Mouse (Mus musculus): ENCODE measurements at regions not wholly inside any gene's neighbourhood (a gene's known extent, or its start where the extent isn't known, plus 50 kb on each side); places are given as distances from the start of the nearest gene placed in this dataset.

DNA sequence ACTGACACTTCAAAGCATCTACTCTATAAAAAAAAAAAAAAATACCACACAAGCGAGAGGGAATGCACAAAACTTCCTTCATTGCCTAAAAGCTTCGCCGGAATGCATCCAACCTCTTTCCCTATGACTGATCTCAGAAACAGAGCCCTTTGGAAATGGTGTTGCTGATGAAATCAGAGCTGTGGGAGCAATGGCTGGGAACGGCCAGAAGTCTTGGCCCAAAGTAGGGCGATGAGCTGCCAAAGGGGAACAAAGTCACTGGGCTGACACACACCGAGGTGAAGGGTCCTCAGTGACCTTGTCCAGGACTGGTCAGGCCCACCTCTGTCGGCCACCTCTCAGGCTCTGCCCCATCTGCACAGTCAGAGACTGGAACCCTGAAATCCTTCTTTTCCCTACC, 353.6 kb upstream of the Arid1b start:
- no peaks in the 10 kb centered on the region for H3K9me3 ChIP-seq (ENCODE audit: control insufficient read depth, low read length)
- no peaks in the 10 kb centered on the region for H3K36me3 ChIP-seq (ENCODE audit: control insufficient read depth, insufficient read depth, low read length)
- no peak overlapping the region for H3K27ac ChIP-seq (replicated peaks)
- WGBS: 61% methylated on average over 7 of the region's 7 CpGs
- no peak overlapping the region for H3K4me3 ChIP-seq (ENCODE audit: low read depth, low read length)
- H3K27me3 ChIP-seq (ENCODE audit: control insufficient read depth, insufficient read depth, low read length): no peaks in the 10 kb centered on the region
- no peak for DNase-seq (ENCODE audit: low spot score)
- no peak overlapping the region for H3K9ac ChIP-seq (ENCODE audit: low read length)
- no peaks in the 10 kb centered on the region for H3K4me1 ChIP-seq (replicated peaks; ENCODE audit: control insufficient read depth, insufficient read depth)
- no peak overlapping the region for H3K4me2 ChIP-seq (replicated peaks; ENCODE audit: low read depth)
- ATAC-seq (ENCODE audit: low FRiP score, low TSS enrichment): no peak
- TF ChIP-seq CTCF (IDR thresholded peaks at IDR 0.05; ENCODE audit: low read depth) (no peak), EP300 (optimal IDR thresholded peaks at IDR 0.05) (no peak)

DNA sequence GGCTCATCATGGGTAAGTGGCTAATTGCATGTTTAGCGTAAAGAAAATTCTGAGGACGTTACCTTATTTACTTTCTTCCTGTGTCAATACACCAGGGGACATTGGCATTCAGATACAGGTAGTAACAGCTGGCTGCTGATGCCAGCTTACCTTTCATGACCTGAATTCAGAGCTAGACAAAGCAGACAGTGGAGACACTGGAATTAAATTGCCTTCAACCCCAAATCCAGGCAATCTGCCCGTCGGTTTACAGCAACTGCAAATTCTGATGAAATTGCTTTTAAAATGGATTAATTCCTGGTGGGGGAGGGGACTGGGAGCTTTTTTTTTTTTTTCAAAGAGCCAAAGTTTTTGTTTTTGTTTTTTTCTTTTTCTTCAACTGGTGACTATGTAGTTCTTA, 353.0 kb upstream of the Arid1b start:
- Histone ChIP-seq H3K27ac (replicated peaks) (no peak overlapping the region), H3K9me3 (ENCODE audit: control insufficient read depth, low read length) (no peaks in the 10 kb centered on the region), H3K4me3 (ENCODE audit: low read depth, low read length) (no peak overlapping the region), H3K36me3 (ENCODE audit: control insufficient read depth, insufficient read depth, low read length) (no peaks in the 10 kb centered on the region), H3K9ac (ENCODE audit: low read length) (no peak overlapping the region), H3K27me3 (ENCODE audit: control insufficient read depth, insufficient read depth, low read length) (no peaks in the 10 kb centered on the region), H3K4me2 (replicated peaks; ENCODE audit: low read depth) (no peak overlapping the region), H3K4me1 (replicated peaks; ENCODE audit: control insufficient read depth, insufficient read depth) (no peaks in the 10 kb centered on the region)
- 42% methylated on average over 4 of the region's 4 CpGs for WGBS
- DNase-seq (ENCODE audit: low spot score): no peak
- no peak for ATAC-seq (ENCODE audit: low FRiP score, low TSS enrichment)
- no peak for TF ChIP-seq CTCF (IDR thresholded peaks at IDR 0.05; ENCODE audit: low read depth)
- no peak for TF ChIP-seq EP300 (optimal IDR thresholded peaks at IDR 0.05)

DNA sequence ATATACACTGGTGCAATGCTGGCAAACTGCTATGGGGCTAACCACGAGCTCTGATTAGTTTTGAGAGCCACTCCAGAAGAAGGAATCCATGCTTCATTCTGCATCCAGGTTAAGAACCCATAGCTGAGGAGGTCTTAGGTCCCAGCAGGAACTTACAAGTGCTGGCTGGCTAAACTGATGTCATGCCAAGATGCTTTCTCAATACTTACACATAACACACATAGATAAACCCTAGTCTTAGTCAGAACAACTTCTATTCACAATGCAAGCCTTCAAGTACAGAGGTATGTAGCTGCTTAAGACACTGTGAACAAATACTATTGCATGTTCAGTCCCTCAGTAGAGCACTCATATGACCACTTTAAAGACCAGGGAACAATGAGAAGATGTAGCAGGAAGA, 352.1 kb upstream of the Arid1b start:
- Histone ChIP-seq H3K4me2 (replicated peaks; ENCODE audit: low read depth) (no peak overlapping the region), H3K4me3 (ENCODE audit: low read depth, low read length) (no peak overlapping the region), H3K36me3 (ENCODE audit: control insufficient read depth, insufficient read depth, low read length) (no peaks in the 10 kb centered on the region), H3K27me3 (ENCODE audit: control insufficient read depth, insufficient read depth, low read length) (no peaks in the 10 kb centered on the region), H3K9me3 (ENCODE audit: control insufficient read depth, low read length) (no peaks in the 10 kb centered on the region), H3K9ac (ENCODE audit: low read length) (no peak overlapping the region), H3K4me1 (replicated peaks; ENCODE audit: control insufficient read depth, insufficient read depth) (no peaks in the 10 kb centered on the region), H3K27ac (replicated peaks) (no peak overlapping the region)
- WGBS: 81% methylated on average over 1 of the region's 1 CpGs
- ATAC-seq (ENCODE audit: low FRiP score, low TSS enrichment) (no peak), DNase-seq (ENCODE audit: low spot score) (no peak)
- no peak for TF ChIP-seq EP300 (optimal IDR thresholded peaks at IDR 0.05)
- no peak for TF ChIP-seq CTCF (IDR thresholded peaks at IDR 0.05; ENCODE audit: low read depth)

DNA sequence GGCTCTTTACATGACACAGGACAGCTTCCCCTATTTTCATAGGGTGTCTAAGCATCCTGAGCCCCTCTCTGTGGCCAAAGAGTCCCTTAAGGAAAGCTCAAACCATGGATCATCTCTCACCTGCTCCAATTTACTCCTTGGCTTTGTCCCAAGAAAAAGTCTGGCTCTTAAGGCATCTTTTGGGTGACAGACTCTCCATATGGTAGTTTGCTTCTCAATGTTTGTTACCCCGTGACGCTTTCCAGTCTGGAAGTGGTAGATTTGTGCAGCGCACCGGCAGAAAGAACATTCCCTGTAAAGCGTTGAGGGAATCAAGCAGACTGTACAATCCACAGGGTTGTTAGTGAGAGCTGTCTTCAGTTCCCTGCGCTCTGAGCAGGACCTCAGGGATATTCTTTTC, 350.8 kb upstream of the Arid1b start:
- no peaks in the 10 kb centered on the region for H3K27me3 ChIP-seq (ENCODE audit: control insufficient read depth, insufficient read depth, low read length)
- WGBS: 74% methylated on average over 6 of the region's 6 CpGs
- ATAC-seq (ENCODE audit: low FRiP score, low TSS enrichment) (no peak), DNase-seq (ENCODE audit: low spot score) (no peak)
- H3K27ac ChIP-seq (replicated peaks): no peak overlapping the region
- no peak for TF ChIP-seq CTCF (IDR thresholded peaks at IDR 0.05; ENCODE audit: low read depth)
- TF ChIP-seq EP300 (optimal IDR thresholded peaks at IDR 0.05): no peak
- no peak overlapping the region for H3K4me2 ChIP-seq (replicated peaks; ENCODE audit: low read depth)
- no peak overlapping the region for H3K9ac ChIP-seq (ENCODE audit: low read length)
- no peak overlapping the region for H3K4me3 ChIP-seq (ENCODE audit: low read depth, low read length)
- no peaks in the 10 kb centered on the region for H3K9me3 ChIP-seq (ENCODE audit: control insufficient read depth, low read length)
- no peaks in the 10 kb centered on the region for H3K4me1 ChIP-seq (replicated peaks; ENCODE audit: control insufficient read depth, insufficient read depth)
- no peaks in the 10 kb centered on the region for H3K36me3 ChIP-seq (ENCODE audit: control insufficient read depth, insufficient read depth, low read length)

DNA sequence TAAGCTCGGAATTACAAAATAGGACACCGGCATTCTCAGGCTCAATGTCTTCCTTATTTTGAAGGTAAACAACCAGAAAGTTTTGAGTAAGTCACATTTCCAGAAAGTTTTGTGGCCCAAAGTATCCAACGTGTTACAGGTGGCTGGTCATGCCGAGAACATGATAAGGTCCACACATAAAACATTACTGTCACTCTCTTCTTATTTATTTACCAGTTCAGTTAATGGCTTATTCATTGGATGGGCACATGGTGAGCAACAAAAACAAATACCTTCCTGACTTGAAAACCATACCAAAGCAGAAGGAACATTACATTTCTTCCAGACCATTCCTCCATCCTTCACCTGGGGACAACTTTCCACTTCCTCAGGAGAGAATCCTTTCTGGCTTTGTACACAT, 345.5 kb upstream of the Arid1b start:
- no peaks in the 10 kb centered on the region for H3K4me1 ChIP-seq (replicated peaks; ENCODE audit: control insufficient read depth, insufficient read depth)
- TF ChIP-seq EP300 (optimal IDR thresholded peaks at IDR 0.05) (no peak), CTCF (IDR thresholded peaks at IDR 0.05; ENCODE audit: low read depth) (no peak)
- 79% methylated on average over 4 of the region's 4 CpGs for WGBS
- no peak overlapping the region for H3K4me2 ChIP-seq (replicated peaks; ENCODE audit: low read depth)
- no peak overlapping the region for H3K27ac ChIP-seq (replicated peaks)
- no peaks in the 10 kb centered on the region for H3K27me3 ChIP-seq (ENCODE audit: control insufficient read depth, insufficient read depth, low read length)
- H3K36me3 ChIP-seq (ENCODE audit: control insufficient read depth, insufficient read depth, low read length): no peaks in the 10 kb centered on the region
- no peak overlapping the region for H3K9ac ChIP-seq (ENCODE audit: low read length)
- ATAC-seq (ENCODE audit: low FRiP score, low TSS enrichment) (no peak), DNase-seq (ENCODE audit: low spot score) (no peak)
- no peak overlapping the region for H3K4me3 ChIP-seq (ENCODE audit: low read depth, low read length)
- no peaks in the 10 kb centered on the region for H3K9me3 ChIP-seq (ENCODE audit: control insufficient read depth, low read length)

DNA sequence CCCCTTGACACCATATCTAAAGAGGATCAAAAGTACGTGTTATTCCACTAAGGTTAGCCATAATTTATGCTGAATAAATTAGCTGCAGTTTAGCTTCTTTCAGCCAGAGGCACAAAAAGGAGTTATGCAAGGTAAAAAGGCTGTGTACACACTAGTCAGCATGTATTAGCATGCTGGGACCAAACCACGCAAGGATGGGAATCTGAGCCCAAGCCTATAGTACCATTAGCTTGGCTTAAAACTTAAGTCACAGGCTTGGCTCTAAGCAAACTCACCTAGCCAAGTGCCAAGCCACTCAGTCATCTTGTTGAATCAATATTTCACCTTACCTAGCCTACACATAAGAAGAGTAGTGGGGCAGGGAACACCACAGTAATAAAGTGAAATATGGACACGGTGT, 339.9 kb upstream of the Arid1b start:
- Histone ChIP-seq H3K9me3 (ENCODE audit: control insufficient read depth, low read length) (no peaks in the 10 kb centered on the region), H3K27ac (replicated peaks) (no peak overlapping the region), H3K4me1 (replicated peaks; ENCODE audit: control insufficient read depth, insufficient read depth) (no peaks in the 10 kb centered on the region), H3K4me2 (replicated peaks; ENCODE audit: low read depth) (no peak overlapping the region), H3K27me3 (ENCODE audit: control insufficient read depth, insufficient read depth, low read length) (no peaks in the 10 kb centered on the region), H3K36me3 (ENCODE audit: control insufficient read depth, insufficient read depth, low read length) (no peaks in the 10 kb centered on the region), H3K4me3 (ENCODE audit: low read depth, low read length) (no peak overlapping the region), H3K9ac (ENCODE audit: low read length) (no peak overlapping the region)
- DNase-seq (ENCODE audit: low spot score): no peak
- TF ChIP-seq CTCF (IDR thresholded peaks at IDR 0.05; ENCODE audit: low read depth) (no peak), EP300 (optimal IDR thresholded peaks at IDR 0.05) (no peak)
- no peak for ATAC-seq (ENCODE audit: low FRiP score, low TSS enrichment)
- WGBS: 74% methylated on average over 3 of the region's 3 CpGs
